Mouse (Mus musculus) ovary, adult 18-20 months (tissue): ENCODE measurements around the gene Il1rapl1.

Experiments
- DNase-seq: peaks from one replicate; pipeline ENCODE4 v3.0.0; 2022; ENCODE audit warnings: low spot score, mixed read lengths

Gene Il1rapl1

GRCm38 (mm10) chrX:87600914-87601313 lies 514.5 kb downstream of the Il1rapl1 start:
- DNase-seq = no peak

GRCm38 (mm10) chrX:87507997-87508396 lies 607.4 kb downstream of the Il1rapl1 start:
- DNase-seq = no peak

- DNase-seq = no peak
Measured at GRCm38 (mm10) chrX:87502604-87503003, 612.8 kb downstream of the Il1rapl1 start.

- no peak for DNase-seq
Measured at GRCm38 (mm10) chrX:87483416-87483815, 632.0 kb downstream of the Il1rapl1 start.

GRCm38 (mm10) chrX:87238191-87238590 lies 877.3 kb downstream of the Il1rapl1 start:
- peak; percentile 33 for DNase-seq

GRCm38 (mm10) chrX:87225280-87225679 lies 890.2 kb downstream of the Il1rapl1 start:
- DNase-seq = no peak

- no peak for DNase-seq
Measured at GRCm38 (mm10) chrX:87002296-87002695, 1113.1 kb downstream of the Il1rapl1 start.

GRCm38 (mm10) chrX:86955126-86955525 lies 1160.3 kb downstream of the Il1rapl1 start:
- DNase-seq = no peak

GRCm38 (mm10) chrX:86954614-86955013 lies 1160.8 kb downstream of the Il1rapl1 start:
- DNase-seq = no peak

GRCm38 (mm10) chrX:86950940-86951339 lies 1164.5 kb downstream of the Il1rapl1 start:
- no peak for DNase-seq

- DNase-seq = no peak
Measured at GRCm38 (mm10) chrX:86949112-86949511, 1166.3 kb downstream of the Il1rapl1 start.

GRCm38 (mm10) chrX:86854835-86855234 lies 1260.6 kb downstream of the Il1rapl1 start:
- DNase-seq = no peak

- no peak for DNase-seq
Measured at GRCm38 (mm10) chrX:86808218-86808617, 1307.2 kb downstream of the Il1rapl1 start.

- no peak for DNase-seq
Measured at GRCm38 (mm10) chrX:86802725-86803124, 1312.7 kb downstream of the Il1rapl1 start.

GRCm38 (mm10) chrX:86728803-86729202 lies 1386.6 kb downstream of the Il1rapl1 start:
- DNase-seq = no peak
